Mouse (Mus musculus) c-Kit-positive CD71-negative TER-119-negative erythroid progenitor cells, embryonic 14.5 days (primary cell): Measurements from ENCODE around the gene C730034F03Rik.

Source experiments
- DNase-seq: peaks from one replicate; pipeline ENCODE4 v3.0.0-alpha.2; 2013; ENCODE audit warnings: low read depth

The C730034F03Rik gene

DNA sequence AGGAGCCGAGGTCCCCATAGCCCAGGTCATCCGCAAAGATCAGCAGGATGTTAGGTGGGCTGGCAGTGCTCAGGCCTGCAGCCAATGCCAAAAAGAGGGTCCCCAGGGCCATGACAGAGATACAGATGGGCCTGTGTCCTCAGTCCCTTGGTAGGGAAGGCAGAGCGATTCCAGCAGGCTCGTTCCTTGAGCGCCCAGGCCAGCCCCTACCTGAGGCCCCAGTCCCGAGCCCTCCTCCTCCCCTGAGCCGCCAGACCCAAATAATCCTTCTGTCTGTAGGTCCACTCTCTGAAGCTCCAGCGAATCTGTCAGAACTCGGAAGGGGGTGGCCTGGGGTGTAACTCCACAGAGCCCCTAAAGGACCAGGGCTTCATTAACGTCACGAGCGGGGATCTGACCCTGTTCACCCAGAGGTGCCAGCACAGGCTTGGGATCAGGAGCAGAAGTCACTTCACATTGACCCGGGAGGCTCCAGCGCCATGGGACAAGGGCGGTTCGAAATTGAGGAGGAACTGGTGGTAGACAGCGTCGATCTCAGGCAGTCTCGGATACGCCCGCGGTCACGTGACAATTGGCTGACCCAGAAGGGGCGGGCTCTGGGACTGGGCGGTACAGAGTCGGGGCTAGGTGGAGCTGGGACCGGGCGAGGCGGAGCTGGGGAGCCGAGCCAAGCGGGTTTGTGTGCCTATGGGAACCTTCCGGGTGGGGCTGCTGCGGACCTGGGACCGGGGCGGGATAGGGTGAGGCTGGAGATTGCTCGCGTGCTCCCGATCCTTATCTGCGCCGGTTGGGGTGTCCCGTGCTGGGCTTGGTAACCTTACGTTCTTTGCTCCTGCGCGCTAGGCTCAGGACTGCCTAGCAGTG lies 46.5 kb downstream of the C730034F03Rik start:
- peak; percentile 81 for DNase-seq

DNA sequence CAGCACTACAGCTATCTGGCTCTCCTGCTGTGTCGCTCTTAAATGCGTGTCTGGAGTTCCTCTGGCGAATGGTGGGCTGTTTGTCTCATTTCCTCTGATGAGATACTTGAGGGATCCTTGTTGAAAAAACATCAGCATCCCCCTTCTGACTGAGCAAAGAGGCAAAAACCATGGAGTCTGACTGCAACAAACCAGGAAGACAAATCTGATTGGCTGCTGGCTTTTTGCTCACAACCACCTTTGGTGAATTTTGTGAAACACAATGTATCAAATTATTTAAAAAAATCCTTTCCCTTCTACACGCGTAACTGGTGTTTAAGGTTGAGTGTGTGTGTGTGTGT lies 47.1 kb downstream of the C730034F03Rik start:
- DNase-seq = no peak

DNA sequence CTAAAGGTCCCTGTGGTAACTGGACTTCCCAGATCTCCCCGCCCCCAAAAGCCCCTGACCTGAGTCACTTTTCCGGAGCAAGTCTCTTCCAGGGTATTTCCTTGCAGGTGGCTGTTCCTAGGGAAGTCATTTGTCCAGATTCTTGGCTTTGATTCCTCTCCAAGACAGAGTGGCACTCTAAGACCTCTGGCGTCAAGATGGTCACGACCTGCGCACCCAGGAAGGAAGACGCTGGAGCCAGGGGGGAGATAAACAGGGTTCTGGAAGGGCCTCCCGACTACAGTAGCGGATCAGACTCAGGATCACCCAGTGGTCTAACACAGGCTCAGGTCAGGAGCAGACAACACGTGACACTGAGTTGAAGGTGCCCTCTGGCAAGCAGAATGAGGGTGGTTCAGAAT lies 47.7 kb downstream of the C730034F03Rik start, which contains the start of gene Arsa:
Arsa (minus strand) TSS at position 335 of the 401 bp plus-strand sequence.
- no peak for DNase-seq

DNA sequence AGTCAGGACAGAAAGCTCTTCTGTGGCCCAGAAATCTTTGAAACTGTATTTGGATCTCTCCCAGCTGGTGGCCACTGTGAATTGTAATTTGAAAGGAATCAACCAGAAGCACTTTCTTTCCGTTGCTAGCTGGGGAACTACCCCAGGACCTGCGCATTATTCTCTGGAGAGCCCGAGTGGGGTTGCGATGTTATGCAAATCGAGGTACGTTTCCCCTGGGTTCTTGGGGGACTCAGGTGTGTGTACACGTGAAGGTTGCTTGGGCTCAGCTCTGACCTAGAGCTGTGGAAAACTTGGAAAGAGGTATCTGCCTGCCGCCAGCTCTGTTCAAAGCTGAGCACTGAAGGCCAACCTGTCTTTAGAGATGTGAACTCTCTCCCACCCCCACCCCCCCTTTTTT lies 48.4 kb downstream of the C730034F03Rik start:
- no peak for DNase-seq

DNA sequence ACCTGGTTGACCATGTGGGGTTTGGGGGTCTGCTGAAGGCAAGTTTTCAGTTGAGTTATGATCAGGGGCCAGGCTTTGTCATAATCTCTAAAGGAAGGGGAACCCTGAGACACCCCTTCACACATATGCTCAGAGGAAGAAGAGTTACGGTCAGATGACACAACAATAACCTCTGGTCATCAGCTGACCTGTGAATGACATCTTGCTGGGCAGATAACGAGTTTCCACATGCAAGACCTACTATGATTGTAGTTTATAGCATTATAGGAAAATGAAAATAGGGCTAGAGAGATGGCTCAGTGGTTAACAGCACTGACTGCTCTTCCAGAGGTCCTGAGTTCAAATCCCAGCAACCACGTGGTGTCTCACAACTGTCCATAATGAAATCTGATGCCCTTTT lies 49.2 kb downstream of the C730034F03Rik start:
- no peak for DNase-seq
